ENCODE assay signal across 28 mouse cellular contexts in the genomic region with DNA sequence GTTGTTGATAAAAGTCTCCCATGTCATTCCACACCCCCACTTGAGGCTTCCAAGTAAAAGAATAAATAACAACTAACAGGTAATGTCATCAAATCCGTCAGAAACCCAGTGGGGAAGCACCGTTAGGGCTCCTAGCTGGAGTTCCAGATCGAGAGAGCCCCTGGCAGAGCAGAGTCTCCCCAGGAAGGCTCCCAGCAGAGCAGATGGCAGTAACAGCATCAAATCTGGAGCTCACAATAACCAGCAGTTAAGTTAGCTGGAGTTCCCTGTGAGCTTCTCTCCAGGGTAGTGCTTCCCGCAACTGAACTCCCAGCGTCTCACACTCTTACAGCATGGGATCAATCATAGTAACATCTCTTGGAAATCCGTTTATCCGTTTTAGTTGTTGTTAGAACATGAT. TPM values are rescaled to one million over a fixed set of nuclear protein-coding genes. Genes with fewer than 3 reads are reported as not detected.
DNase-seq lines count a peak whose midpoint lies in the region; TF ChIP-seq lines count a peak whose summit lies in the region.
"Had no signal": no experiment of that assay in that cellular context is flagged by ENCODE, and none has a peak within 500 bp of the region (broad histone marks: within the 10 kb centered on the region; RNA-seq: fewer than 3 reads in every experiment).

No protein-coding gene starts in this region.

- no peak overlapping the region for H3K4me3 ChIP-seq in thymus, adult 2 months (ENCODE audit: control insufficient read depth, insufficient read depth, low read length)
- H3K4me3 ChIP-seq: embryonic facial prominence, embryonic 12.5 days; forebrain, embryonic 15.5 days; heart, embryonic 13.5 days; hindbrain, embryonic 15.5 days; liver, embryonic 12.5 days; midbrain, embryonic 13.5 days; neural tube, embryonic 13.5 days had no signal

- no peaks in the 10 kb centered on the region for H3K4me1 ChIP-seq in thymus, adult 2 months (replicated peaks; ENCODE audit: control insufficient read depth, insufficient read depth, low read length)
- H3K4me1 ChIP-seq: embryonic facial prominence, embryonic 12.5 days; forebrain, embryonic 15.5 days; heart, embryonic 13.5 days; hindbrain, embryonic 15.5 days; liver, embryonic 12.5 days; midbrain, embryonic 13.5 days; neural tube, embryonic 13.5 days had no signal

- no peaks in the 10 kb centered on the region for H3K27me3 ChIP-seq in thymus, adult 2 months (ENCODE audit: control insufficient read depth, insufficient read depth, low read length)
- H3K27me3 ChIP-seq: CH12.LX; embryonic facial prominence, embryonic 12.5 days; forebrain, embryonic 15.5 days; heart, embryonic 13.5 days; hindbrain, embryonic 15.5 days; liver, embryonic 12.5 days; midbrain, embryonic 13.5 days; neural tube, embryonic 13.5 days had no signal

- 96% methylated on average over 7 of the region's 7 CpGs for WGBS in thymus, adult 2 months

- no peaks in the 10 kb centered on the region for H3K36me3 ChIP-seq in thymus, adult 2 months (ENCODE audit: control insufficient read depth, insufficient read depth, low read length)

- no peak for TF ChIP-seq CTCF in thymus, adult 2 months (IDR thresholded peaks at IDR 0.05; ENCODE audit: borderline replicate concordance, control insufficient read depth, extremely low read depth, insufficient read depth, low read length, poor library complexity)

- TF ChIP-seq POLR2A in thymus, adult 2 months (IDR thresholded peaks at IDR 0.05; ENCODE audit: control insufficient read depth, extremely low read depth, insufficient read depth, low read length, poor library complexity), result no peak

- peak; percentile 1 for DNase-seq in embryo, embryonic 10 days (ENCODE audit: low spot score)
- no peak for DNase-seq in embryo, embryonic 10.5 days (ENCODE audit: low spot score)
- peak; percentile 45 for DNase-seq in R1 (ENCODE audit: low read depth, low spot score)
- peak; percentile 26 to 29 for DNase-seq in layer of hippocampus, adult 8-10 months (ENCODE audit: low spot score in 2 of 2)
- DNase-seq in layer of hippocampus, postnatal 36 days, result peak; percentile 22 to 26
- no peak for DNase-seq in thymus, adult 2 months
- no peak for DNase-seq in thymus, postnatal 14 days
- DNase-seq: adrenal gland, adult 8-10 months; cerebellum, adult 8-10 months; cerebellum, postnatal 25 days; embryo, embryonic 11 days; gastrocnemius, postnatal 10 days; heart, postnatal 10 days; kidney, adult 2 months; left cerebral cortex, postnatal 4 days; liver, postnatal 0 days had no signal

- H3K27ac ChIP-seq in thymus, adult 2 months (ENCODE audit: control insufficient read depth, insufficient read depth, low read length), result no peak overlapping the region
- H3K27ac ChIP-seq: embryonic facial prominence, embryonic 12.5 days; forebrain, embryonic 15.5 days; heart, embryonic 13.5 days; hindbrain, embryonic 15.5 days; kidney, postnatal 0 days; liver, embryonic 12.5 days; macrophage; midbrain, embryonic 13.5 days; neural tube, embryonic 13.5 days had no signal

RNA-seq across cellular contexts. Expression of gene Gm6169, which starts 6.0 kb away (rescaled TPM):
- total RNA-seq in layer of hippocampus, adult 8-10 months (2022), result under 1 TPM in 2 of 4 experiments, not detected in 2; 0.43 to 0.87 TPM
- under 1 TPM in 1 of 2 experiments, not detected in 1; 0.50 TPM for total RNA-seq in layer of hippocampus, postnatal 36 days (2021)
- polyA plus RNA-seq in thymus, adult 2 months (2012; rRNA removed), result 0.90 and 1.5 TPM in 2 replicates
- polyA plus RNA-seq: testis, adult 2 months had no signal

RNA-seq across cellular contexts. Expression of gene Gfm2, which starts 32.7 kb away (rescaled TPM):
- total RNA-seq in layer of hippocampus, adult 8-10 months (2022), result 10 to 100 TPM; 24.0 to 36.5 (median 30.5) TPM
- total RNA-seq in layer of hippocampus, postnatal 36 days (2021), result 10 to 100 TPM; 27.3 to 30.4 TPM
- polyA plus RNA-seq in thymus, adult 2 months (2012; rRNA removed), result 28.3 and 31.1 TPM in 2 replicates

RNA-seq across cellular contexts. Expression of gene Nsa2, which starts 32.7 kb away (rescaled TPM):
- 10 to 100 TPM; 33.2 to 55.1 (median 44.1) TPM for total RNA-seq in layer of hippocampus, adult 8-10 months (2022)
- 10 to 100 TPM; 44.5 to 49.0 TPM for total RNA-seq in layer of hippocampus, postnatal 36 days (2021)
- polyA plus RNA-seq in thymus, adult 2 months (2012; rRNA removed), result 28.3 and 37.3 TPM in 2 replicates

RNA-seq across cellular contexts. Expression of gene Fam169a, which starts 37.9 kb away (rescaled TPM):
- total RNA-seq in layer of hippocampus, adult 8-10 months (2022), result 10 to 100 TPM; 38.5 to 43.1 (median 40.1) TPM
- 10 to 100 TPM; 35.0 to 37.2 TPM for total RNA-seq in layer of hippocampus, postnatal 36 days (2021)
- polyA plus RNA-seq in thymus, adult 2 months (2012; rRNA removed), result 0.03 TPM in 1 of 2 replicates, not detected in the other
- polyA plus RNA-seq: small intestine, adult 2 months had no signal

Comparison
In these comparisons a context has a peak if more than half of its experiments do, and no peak if none do; other contexts are left out.
1. DNase-seq: peak in embryo, embryonic 10 days (single experiment), R1 (single experiment), layer of hippocampus, adult 8-10 months (2 of 2) and layer of hippocampus, postnatal 36 days (2 of 2); none in embryo, embryonic 10.5 days (single experiment), thymus, adult 2 months (single experiment) and thymus, postnatal 14 days (single experiment).